Mouse (Mus musculus): ENCODE results near the gene Vamp9. TPM values are rescaled to one million over a fixed set of nuclear protein-coding genes. Genes with fewer than 3 reads are reported as not detected.

Gene Vamp9
- 1 to 10 TPM; 1.0 to 1.3 TPM for total RNA-seq (2021)

GRCm38 (mm10) chr5:99906181-99906956 is at the start of gene Vamp9:
Vamp9 (plus strand) TSS chr5:99906254.
- DNase-seq = peak; percentile 92 to 95

- no peak for DNase-seq
Measured at GRCm38 (mm10) chr5:99857106-99857637, 48.9 kb upstream of the Vamp9 start.

- no peak for DNase-seq
Measured at GRCm38 (mm10) chr5:99859637-99860433, 46.2 kb upstream of the Vamp9 start.

GRCm38 (mm10) chr5:99861816-99862215 is 44.2 kb upstream of the Vamp9 start:
- DNase-seq = no peak

DNA sequence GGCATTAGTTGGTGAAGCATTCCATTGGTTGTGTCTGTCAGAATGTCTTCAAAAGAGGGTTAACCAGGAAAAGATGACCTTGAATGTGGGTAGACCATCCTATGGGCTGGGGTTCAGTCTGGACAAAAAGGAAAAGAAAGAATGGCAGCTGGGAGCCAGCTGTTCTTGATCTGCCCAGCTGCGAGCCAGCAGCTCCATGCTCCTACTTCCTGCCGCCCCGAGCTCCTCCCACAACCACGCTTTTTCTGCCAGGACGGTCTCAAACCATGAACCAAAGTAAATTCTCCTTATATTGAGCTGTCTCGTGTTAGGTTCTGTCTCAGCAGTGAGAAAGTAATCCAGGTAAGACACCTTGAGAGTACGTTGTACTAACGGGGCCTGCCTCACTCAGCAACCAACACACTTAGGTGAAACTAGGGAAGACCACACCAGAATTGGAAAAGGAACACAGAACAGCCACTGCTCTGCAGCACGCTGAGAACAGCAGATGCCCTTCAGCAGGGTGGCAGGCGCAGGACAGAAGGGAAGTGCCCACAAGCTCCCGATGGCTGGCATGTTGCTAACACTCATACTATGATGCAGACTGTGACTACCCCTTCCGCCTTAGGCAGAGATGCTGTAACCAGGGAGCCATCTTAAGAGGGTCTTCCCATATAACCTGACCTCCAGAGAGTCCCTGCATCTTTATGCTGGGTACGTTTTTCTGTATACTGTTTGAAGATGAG is 42.2 kb upstream of the Vamp9 start:
- no peak for DNase-seq

DNA sequence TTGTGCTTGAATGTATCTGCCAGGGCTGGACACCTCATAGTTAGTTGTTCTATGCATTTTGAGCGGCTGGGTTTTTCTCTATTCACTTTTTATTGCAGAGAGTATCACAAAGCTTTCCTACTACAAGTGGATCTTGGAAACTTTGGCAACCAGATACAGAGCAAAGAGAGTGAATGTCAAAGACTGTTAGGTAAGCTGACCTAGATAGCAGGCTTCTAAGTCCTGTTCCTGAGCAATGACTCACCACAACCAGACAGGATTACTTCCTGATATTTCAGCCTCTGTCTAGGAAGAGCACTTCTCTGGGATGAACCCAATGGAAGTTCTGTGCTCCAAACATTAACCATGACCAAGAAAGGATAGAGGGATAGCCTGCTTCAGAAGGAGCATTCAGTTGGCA is 40.3 kb upstream of the Vamp9 start:
- no peak for DNase-seq

DNA sequence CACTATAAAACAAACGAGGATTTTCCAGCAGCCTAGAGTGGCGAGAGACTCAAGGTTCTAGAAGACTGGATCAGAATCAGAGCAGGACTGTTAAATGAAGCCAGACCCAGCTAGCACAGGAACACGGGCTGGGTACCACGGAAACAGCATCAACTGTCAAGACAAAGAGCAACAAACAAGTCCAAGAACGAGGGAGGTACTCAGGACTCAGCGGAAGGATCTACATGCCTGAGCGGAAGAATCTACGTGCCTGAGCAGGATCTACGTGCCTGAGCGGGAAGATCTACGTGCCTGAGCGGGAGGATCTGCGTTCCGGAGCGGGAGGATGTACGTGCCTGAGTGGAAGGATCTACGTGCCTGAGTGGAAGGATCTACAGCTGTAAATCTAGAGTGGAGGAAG is 37.8 kb upstream of the Vamp9 start:
- no peak for DNase-seq

DNA sequence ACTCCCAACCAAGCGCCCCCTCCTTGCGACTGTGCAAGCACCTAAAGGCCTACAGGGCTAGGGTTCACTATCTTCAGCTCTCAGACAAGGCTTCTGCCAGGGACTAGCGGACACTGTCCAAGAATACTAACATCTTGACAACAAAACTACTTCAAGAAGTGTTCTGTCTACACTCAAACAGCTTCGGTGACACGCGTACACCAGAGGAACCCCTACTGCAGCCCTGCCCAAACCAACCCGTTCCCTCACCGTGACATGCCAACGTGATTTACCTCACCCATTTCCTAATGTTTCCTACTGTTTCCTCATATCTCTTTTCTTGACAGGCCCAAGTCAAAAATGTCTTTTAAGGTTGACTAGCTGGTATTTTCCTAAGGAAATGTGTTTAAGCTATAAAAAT is 37.1 kb upstream of the Vamp9 start:
- DNase-seq = no peak

DNA sequence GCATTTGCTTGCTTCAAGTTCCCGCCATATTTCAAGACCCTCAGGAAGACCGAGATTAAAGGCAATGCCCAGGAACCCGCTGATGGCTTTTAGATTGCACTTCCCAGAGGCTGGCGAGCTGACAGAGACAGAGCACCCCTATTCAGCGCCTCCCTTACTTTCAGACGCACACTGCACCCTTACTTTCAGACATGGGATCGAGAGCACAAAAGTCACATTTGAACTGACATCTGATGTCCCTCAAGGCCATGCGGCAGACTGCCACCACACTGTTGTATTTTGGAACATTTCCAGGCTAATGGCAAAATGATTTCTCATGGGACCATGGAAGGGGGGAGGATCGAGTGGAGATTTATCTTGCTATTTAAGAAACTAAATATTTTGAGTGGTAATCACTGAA is 28.5 kb upstream of the Vamp9 start:
- DNase-seq = no peak

GRCm38 (mm10) chr5:99882441-99882840 is 23.6 kb upstream of the Vamp9 start:
- no peak for DNase-seq

DNA sequence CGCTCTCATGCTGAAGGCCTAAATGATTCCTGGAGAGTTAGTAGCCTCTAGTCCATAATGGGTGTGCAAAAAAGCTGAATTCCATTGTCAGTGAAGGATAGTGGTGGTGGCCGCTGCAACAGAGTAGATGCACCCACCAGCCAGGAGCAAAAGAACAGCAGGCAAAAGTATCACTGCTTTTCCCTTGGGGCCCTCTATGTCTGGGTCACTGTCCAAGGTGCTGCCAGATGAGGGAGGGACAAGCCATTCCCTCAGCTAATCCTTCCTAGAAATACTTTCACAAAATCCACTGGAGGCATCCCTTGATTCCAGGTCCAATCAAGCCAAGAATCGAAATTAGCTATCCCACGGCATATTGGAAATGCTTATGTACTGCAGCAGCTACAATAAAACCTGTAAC is 22.0 kb upstream of the Vamp9 start:
- no peak for DNase-seq

GRCm38 (mm10) chr5:99887133-99887532 is 18.9 kb upstream of the Vamp9 start:
- DNase-seq = no peak

GRCm38 (mm10) chr5:99891516-99892441 is 14.3 kb upstream of the Vamp9 start:
- DNase-seq = peak; percentile 57 to 75

DNA sequence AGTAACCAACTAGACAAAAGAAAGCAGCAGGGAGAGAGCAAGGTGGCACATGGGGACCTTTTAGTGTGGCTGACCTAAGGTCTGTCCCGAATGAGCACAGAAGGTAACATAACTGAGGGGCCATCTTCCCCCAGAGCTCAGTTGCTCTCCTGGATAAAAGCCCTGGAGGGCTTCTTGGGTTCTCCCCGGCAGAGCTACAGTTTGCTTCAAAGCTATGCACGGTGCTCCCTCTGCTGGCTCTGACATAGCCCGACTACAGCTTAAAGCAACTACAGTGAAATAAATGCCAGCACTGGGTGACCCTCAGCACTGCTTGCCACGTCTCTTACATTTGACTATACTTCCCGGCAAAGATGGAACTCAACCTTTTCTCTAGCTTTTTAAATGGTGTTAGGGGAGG is 6.0 kb upstream of the Vamp9 start:
- DNase-seq = peak; percentile 38 to 53

GRCm38 (mm10) chr5:99905731-99906130 is 323 bp upstream of the Vamp9 start:
- no peak for DNase-seq

DNA sequence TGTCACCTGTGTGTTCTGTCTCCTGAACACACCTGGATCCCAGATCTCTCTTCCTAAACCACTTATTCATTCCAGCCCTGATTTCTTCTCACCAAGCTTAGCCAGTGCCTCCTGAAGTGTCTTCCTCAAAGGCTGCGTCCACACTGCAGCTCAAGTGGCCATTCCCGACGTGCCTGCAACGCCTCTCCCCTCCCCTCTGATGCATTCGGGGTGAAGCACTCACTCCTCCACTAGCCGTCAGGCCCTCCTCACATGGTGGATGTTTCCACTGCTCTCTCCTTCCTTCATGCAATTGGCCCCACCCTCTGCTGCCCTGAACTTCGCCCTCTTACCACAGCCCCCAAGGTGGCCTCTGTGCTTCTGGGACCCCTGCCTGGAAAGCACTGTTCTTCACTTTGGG is 9.4 kb downstream of the Vamp9 start:
- no peak for DNase-seq

GRCm38 (mm10) chr5:99922033-99922432 is 16.0 kb downstream of the Vamp9 start:
- no peak for DNase-seq

DNA sequence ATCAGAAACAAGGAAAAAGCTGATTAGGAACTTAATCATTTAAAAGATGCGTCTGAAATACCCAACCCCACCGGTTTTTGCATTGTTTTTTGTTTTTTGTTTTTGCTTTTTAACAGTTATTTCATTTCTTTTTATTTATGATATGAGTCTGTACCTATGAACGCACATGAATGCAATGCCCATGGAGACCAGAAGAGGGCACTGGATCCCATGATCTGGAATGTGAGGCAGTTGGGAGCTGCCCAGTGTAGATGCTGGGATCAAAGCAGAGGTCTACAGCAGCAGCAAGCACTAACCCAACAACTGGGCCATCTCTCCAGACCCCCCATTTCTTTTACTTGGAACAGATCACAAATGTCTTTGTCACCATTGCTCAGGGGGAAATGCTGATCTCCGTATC is 21.9 kb downstream of the Vamp9 start:
- no peak for DNase-seq

DNA sequence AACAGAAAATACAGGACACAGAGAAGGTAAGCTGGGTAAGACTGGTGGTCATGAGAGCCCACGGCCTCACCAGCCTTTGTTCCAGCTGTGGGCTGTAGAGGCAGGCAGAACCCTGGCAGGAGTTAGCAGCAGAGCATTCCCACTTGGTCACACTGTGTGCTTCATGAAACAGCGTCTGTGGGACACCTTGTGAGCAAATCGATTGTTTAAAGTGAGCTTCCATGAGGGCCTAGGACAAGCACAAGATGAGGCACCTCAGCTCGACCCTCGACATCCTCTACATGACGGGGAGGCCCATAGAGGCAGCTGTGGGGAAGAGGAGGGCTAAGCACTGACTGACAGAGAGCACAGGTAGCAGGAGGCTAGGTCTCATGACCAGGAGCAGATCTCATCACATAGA is 25.9 kb downstream of the Vamp9 start:
- no peak for DNase-seq

DNA sequence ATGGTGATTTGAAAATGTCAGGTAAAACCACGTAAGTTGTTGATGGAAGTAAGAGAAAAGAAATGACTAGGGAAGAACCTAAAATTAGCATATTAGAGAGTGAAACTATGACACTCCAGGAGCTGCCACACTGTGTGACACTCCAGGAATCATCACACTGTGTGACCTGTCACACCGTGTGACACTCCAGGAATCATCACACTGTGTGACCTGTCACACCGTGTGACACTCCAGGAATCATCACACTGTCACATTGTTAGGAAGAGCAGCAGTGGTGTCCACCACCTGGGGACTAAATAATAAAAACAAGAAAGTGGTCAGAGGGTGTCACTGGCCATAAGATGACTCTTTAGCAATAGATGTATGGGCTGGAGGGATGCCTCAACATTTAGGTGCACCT is 33.4 kb downstream of the Vamp9 start:
- no peak for DNase-seq

DNA sequence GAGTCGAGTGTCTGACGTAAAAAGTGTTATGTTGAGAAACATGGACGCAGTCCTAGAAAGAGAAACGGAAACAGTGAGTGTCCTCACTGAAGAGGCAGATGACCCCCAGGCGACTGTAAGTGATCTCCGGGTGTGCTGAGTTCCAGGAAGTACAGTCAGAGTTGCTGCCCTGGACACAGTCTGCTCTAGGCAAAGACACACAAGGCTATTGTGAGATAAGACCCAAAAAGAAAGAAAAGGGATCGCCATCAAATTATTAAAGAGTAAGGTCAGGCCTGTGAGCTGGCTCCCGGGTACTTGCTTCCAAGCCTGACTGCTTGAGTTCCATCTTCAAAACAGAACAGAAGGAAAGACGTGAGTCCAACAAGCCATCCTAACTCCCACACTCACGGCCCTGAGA is 35.2 kb downstream of the Vamp9 start:
- no peak for DNase-seq

Measured in layer of hippocampus, postnatal 36 days (tissue).